Mouse (Mus musculus) neutrophil, adult 83 days (primary cell): ENCODE data around the gene Papln. TPM values are rescaled to one million over a fixed set of nuclear protein-coding genes. Genes with fewer than 3 reads are reported as not detected.

ENCODE experiments used
- total RNA-seq, 2 experiments: library from RNA; stranded (reverse); gene quantifications; one replicate each; pipeline ENCODE4 v1.2.4; 2023

The Papln gene
- not detected for total RNA-seq

GRCm38 (mm10) chr12:83763311-83764043 is at the start of gene Papln:
Gene Papln, plus strand, starts transcription at chr12:83763634.

Other genes starting within 250 kb of the Papln start
- 1 to 10 TPM; 5.8 to 5.9 TPM for gene Dcaf4, start 243.2 kb upstream of the Papln start, total RNA-seq
- gene Zfyve1, start 166.4 kb upstream of the Papln start, total RNA-seq: 10 to 100 TPM; 23.8 to 28.0 TPM
- gene Rbm25, start 132.4 kb upstream of the Papln start, total RNA-seq: 100 to 1,000 TPM; 124 to 135 TPM
- gene Psen1, start 75.5 kb upstream of the Papln start, total RNA-seq: 100 to 1,000 TPM; 122 to 126 TPM
- 100 to 1,000 TPM; 107 to 116 TPM for gene Numb, start 158.3 kb downstream of the Papln start, total RNA-seq
- gene Riox1, start 187.0 kb downstream of the Papln start, total RNA-seq: 10 to 100 TPM; 42.3 to 49.1 TPM
- not detected for gene Heatr4, start 221.2 kb downstream of the Papln start, total RNA-seq
- gene Acot2, start 224.2 kb downstream of the Papln start, total RNA-seq: 1 to 10 TPM; 4.3 to 5.3 TPM
- gene Acot1, start 245.9 kb downstream of the Papln start, total RNA-seq: 10 to 100 TPM; 20.0 to 20.2 TPM